Mouse (Mus musculus): ENCODE data around the gene Gm17555. TPM values are rescaled to one million over a fixed set of nuclear protein-coding genes. Genes with fewer than 3 reads are reported as not detected.
"Not testable (repeated sequence)": the region's sequence is repeated elsewhere in the genome, so short reads cannot be mapped to it uniquely, and the experiment has no call there.

Gm17555 gene
- polyA plus RNA-seq (2016; fragmentation: Nextera tagmentation; extraction: Ambion mirVana) = not detected in 2 replicates

- H3K4me1 ChIP-seq; H3K9me3 ChIP-seq (replicated peaks); DNase-seq (ENCODE audit: low spot score); H3K27ac ChIP-seq (replicated peaks); H3K36me3 ChIP-seq; H3K4me3 ChIP-seq; H3K27me3 ChIP-seq (ENCODE audit: low read depth, poor library complexity, severe bottlenecking): not testable (repeated sequence)
- 97% methylated on average over 3 of the region's 3 CpGs for WGBS
Observed at GRCm38 (mm10) chr2:126214800-126215199, at the start of gene Gm17555. Gm17555 (plus strand) TSS chr2:126215100.

DNA sequence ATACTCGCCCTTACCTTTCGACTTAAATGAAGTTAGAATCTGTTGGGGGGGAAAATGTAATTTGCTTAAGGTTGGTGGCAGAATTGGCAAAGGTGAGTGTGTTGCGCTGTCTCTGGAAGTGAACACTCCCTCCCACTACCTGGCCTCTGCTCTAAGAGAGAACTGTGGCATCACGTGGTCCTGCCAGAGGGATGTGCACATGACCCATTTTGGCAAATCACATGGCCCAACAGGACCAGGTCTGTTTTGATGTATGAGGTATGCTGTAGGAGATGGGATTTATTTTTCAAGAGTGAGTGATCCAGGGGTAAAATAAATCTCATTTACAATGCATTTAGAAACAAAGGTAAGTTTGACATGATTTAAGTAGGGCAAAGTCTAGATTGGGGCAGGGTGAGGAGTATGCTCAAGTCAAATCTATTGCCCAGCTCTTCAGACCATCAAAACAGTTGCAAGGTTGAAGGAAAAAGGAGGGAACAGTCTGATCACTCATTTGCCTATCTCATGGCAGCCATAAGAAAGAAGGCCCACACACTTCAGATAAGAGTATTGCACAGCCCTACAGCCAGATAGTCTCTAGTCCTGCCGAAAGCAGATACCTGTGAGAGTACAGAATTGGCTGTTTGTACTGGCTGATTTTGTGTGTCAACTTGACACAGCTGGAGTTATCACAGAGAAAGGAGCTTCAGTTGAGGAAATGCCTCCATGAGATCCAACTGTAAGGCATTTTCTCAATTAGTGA, 49.5 kb upstream of the Gm17555 start:
- Histone ChIP-seq H3K27ac (replicated peaks) (no peak overlapping the region), H3K4me3 (no peak overlapping the region), H3K4me1 (no peaks in the 10 kb centered on the region), H3K36me3 (peaks cover 50% of the 10 kb centered on the region), H3K27me3 (ENCODE audit: low read depth, poor library complexity, severe bottlenecking) (no peaks in the 10 kb centered on the region), H3K9me3 (replicated peaks) (no peaks in the 10 kb centered on the region)
- 92% methylated on average over 5 of the region's 5 CpGs for WGBS
- no peak for DNase-seq (ENCODE audit: low spot score)

- Histone ChIP-seq H3K27ac (replicated peaks) (no peak overlapping the region), H3K4me3 (no peak overlapping the region), H3K9me3 (replicated peaks) (no peaks in the 10 kb centered on the region), H3K27me3 (ENCODE audit: low read depth, poor library complexity, severe bottlenecking) (no peaks in the 10 kb centered on the region), H3K4me1 (no peaks in the 10 kb centered on the region), H3K36me3 (peaks cover 42% of the 10 kb centered on the region)
- no peak for DNase-seq (ENCODE audit: low spot score)
Observed at GRCm38 (mm10) chr2:126166335-126166734, 48.6 kb upstream of the Gm17555 start.

- Histone ChIP-seq H3K4me1 (no peaks in the 10 kb centered on the region), H3K9me3 (replicated peaks) (no peaks in the 10 kb centered on the region), H3K4me3 (no peak overlapping the region), H3K27ac (replicated peaks) (no peak overlapping the region), H3K27me3 (ENCODE audit: low read depth, poor library complexity, severe bottlenecking) (no peaks in the 10 kb centered on the region), H3K36me3 (peaks cover 35% of the 10 kb centered on the region)
- WGBS = 85% methylated on average over 8 of the region's 8 CpGs
- no peak for DNase-seq (ENCODE audit: low spot score)
Observed at GRCm38 (mm10) chr2:126166848-126167617, 47.9 kb upstream of the Gm17555 start.

DNA sequence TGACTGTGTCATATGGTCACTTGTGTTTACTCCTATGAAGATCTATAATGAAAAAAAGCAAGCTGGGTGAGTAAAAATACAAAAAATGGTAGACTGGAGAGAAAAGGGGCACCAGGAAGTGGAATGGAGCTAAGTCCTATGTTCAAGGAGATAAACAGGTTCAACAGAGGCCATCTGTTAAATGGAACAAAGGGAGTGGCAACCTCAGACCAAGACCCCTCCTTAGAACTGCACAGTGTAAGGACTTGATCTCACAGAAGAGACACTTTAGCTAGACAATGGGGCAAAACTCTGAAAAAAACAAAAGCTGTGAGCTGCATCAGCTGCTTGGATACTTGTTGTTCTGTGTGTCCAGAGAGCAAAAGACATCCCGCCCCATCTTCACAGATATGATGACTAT, 43.5 kb upstream of the Gm17555 start:
- DNase-seq (ENCODE audit: low spot score) = no peak
- H3K27ac ChIP-seq (replicated peaks) = no peak overlapping the region
- 94% methylated on average over 1 of the region's 1 CpGs for WGBS
- H3K4me3 ChIP-seq = no peak overlapping the region
- H3K4me1 ChIP-seq = no peaks in the 10 kb centered on the region
- H3K36me3 ChIP-seq = no peaks in the 10 kb centered on the region
- no peaks in the 10 kb centered on the region for H3K9me3 ChIP-seq (replicated peaks)
- H3K27me3 ChIP-seq (ENCODE audit: low read depth, poor library complexity, severe bottlenecking) = no peaks in the 10 kb centered on the region

GRCm38 (mm10) chr2:126191306-126191705, 23.6 kb upstream of the Gm17555 start:
- 87% methylated on average over 4 of the region's 4 CpGs for WGBS
- no peak for DNase-seq (ENCODE audit: low spot score)
- Histone ChIP-seq H3K27ac (replicated peaks) (no peak overlapping the region), H3K36me3 (no peaks in the 10 kb centered on the region), H3K9me3 (replicated peaks) (no peaks in the 10 kb centered on the region), H3K4me3 (no peak overlapping the region), H3K27me3 (ENCODE audit: low read depth, poor library complexity, severe bottlenecking) (no peaks in the 10 kb centered on the region), H3K4me1 (no peaks in the 10 kb centered on the region)

GRCm38 (mm10) chr2:126192129-126192528, 22.8 kb upstream of the Gm17555 start:
- Histone ChIP-seq H3K4me1 (no peaks in the 10 kb centered on the region), H3K27me3 (ENCODE audit: low read depth, poor library complexity, severe bottlenecking) (no peaks in the 10 kb centered on the region), H3K27ac (replicated peaks) (no peak overlapping the region), H3K4me3 (no peak overlapping the region), H3K9me3 (replicated peaks) (no peaks in the 10 kb centered on the region), H3K36me3 (no peaks in the 10 kb centered on the region)
- WGBS = 80% methylated on average over 2 of the region's 2 CpGs
- DNase-seq (ENCODE audit: low spot score) = no peak

DNA sequence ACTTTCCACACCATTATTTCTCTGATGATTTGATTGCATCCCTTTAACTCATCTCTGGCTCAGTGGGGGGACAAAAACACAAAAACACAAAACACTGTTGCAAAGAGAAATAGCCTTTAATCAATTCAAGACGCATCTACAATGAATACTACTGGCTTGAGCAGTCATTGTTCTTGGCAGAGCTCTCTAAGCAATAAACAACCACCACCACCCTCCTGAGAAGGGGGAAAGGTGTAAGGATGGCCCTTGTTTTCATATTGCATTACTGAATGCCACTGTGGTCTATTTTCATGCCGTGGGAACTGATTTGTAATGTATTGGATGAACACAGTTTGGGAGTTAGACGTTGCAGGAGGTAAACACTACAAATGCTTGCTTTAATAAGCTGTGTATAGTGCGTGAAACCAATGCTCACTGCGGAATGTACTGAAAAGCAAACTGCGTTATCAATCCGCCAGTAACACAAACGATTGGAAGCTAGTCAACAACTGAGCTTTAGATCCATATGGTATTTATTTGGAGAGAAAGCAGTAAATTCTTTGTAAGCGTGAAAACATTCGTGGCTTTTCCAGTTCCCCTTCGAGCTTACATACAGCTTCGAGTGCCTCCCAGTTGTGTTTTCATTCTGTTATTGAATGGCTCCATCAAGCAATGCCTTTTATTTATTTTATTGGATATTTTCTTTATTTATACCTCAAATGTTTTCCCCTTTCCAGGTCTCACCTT, 19.1 kb upstream of the Gm17555 start:
- Histone ChIP-seq H3K36me3 (no peaks in the 10 kb centered on the region), H3K4me1 (no peaks in the 10 kb centered on the region), H3K9me3 (replicated peaks) (no peaks in the 10 kb centered on the region), H3K27me3 (ENCODE audit: low read depth, poor library complexity, severe bottlenecking) (no peaks in the 10 kb centered on the region), H3K4me3 (no peak overlapping the region), H3K27ac (replicated peaks) (no peak overlapping the region)
- DNase-seq (ENCODE audit: low spot score) = no peak
- WGBS = 82% methylated on average over 12 of the region's 12 CpGs

- H3K4me1 ChIP-seq = no peaks in the 10 kb centered on the region
- WGBS = 90% methylated on average over 3 of the region's 3 CpGs
- H3K27ac ChIP-seq (replicated peaks) = no peak overlapping the region
- H3K27me3 ChIP-seq (ENCODE audit: low read depth, poor library complexity, severe bottlenecking) = no peaks in the 10 kb centered on the region
- no peak for DNase-seq (ENCODE audit: low spot score)
- no peak overlapping the region for H3K4me3 ChIP-seq
- H3K36me3 ChIP-seq = no peaks in the 10 kb centered on the region
- H3K9me3 ChIP-seq (replicated peaks) = no peaks in the 10 kb centered on the region
Observed at GRCm38 (mm10) chr2:126198971-126199370, 15.9 kb upstream of the Gm17555 start.

DNA sequence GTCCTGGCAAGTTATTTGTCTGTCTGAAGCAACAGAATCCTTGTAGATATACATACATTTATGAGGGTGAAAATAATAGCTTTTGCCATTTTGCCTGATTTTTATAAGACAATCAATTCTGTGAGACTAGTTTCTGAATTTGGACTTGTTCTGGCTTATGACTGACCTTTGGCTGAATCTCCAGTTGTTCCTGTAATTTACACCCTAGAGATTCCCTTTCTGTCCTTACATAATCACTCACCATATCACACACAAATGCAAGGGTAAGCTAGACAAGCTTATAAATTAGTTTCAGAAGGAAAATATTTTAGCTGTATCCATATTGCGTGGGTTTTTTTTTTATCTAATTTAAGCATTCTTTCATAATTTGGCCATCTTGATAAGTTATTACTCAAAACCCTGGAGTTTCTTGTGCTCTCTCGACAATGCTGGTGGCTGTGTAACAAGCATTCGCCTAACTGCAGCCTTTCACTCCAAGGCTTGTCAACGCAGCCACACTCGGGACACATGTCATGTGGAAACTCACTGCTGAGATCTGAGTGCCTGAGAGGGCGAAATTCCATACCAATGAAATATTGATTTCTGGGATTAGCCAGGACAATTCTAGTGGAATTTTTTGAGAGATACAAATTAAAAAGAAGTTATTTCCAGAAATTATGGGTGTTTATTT, 3.8 kb upstream of the Gm17555 start:
- no peak for DNase-seq (ENCODE audit: low spot score)
- no peak overlapping the region for H3K27ac ChIP-seq (replicated peaks)
- no peak overlapping the region for H3K4me3 ChIP-seq
- H3K27me3 ChIP-seq (ENCODE audit: low read depth, poor library complexity, severe bottlenecking) = no peaks in the 10 kb centered on the region
- H3K36me3 ChIP-seq = no peaks in the 10 kb centered on the region
- WGBS = 95% methylated on average over 6 of the region's 6 CpGs
- no peaks in the 10 kb centered on the region for H3K4me1 ChIP-seq
- no peaks in the 10 kb centered on the region for H3K9me3 ChIP-seq (replicated peaks)

DNA sequence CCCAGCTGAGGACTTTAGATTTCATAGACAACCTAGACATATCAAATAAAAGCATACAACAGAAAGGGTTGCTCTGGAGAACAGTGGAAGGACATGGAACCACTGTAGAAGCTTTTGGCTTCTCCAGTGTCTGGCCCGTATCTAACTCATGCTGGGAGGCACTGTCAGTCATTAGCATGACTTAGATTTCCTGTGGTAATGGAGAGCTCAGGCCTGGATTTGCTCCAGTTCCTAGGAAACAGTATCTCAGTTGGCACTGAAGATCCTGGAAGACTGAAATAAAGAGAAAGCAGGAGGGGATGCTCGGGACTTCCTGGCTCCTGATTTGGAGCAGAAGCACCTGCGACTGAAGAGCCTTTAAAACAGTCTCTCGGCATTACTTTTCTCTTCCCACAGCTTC, 12.7 kb downstream of the Gm17555 start:
- Histone ChIP-seq H3K4me3 (no peak overlapping the region), H3K9me3 (replicated peaks) (no peaks in the 10 kb centered on the region), H3K27ac (replicated peaks) (no peak overlapping the region), H3K27me3 (ENCODE audit: low read depth, poor library complexity, severe bottlenecking) (no peaks in the 10 kb centered on the region), H3K36me3 (no peaks in the 10 kb centered on the region), H3K4me1 (no peaks in the 10 kb centered on the region)
- 79% methylated on average over 4 of the region's 4 CpGs for WGBS
- no peak for DNase-seq (ENCODE audit: low spot score)

GRCm38 (mm10) chr2:126231731-126232130, 16.8 kb downstream of the Gm17555 start:
- no peak for DNase-seq (ENCODE audit: low spot score)
- Histone ChIP-seq H3K36me3 (no peaks in the 10 kb centered on the region), H3K9me3 (replicated peaks) (no peaks in the 10 kb centered on the region), H3K4me1 (no peaks in the 10 kb centered on the region), H3K27ac (replicated peaks) (no peak overlapping the region), H3K27me3 (ENCODE audit: low read depth, poor library complexity, severe bottlenecking) (no peaks in the 10 kb centered on the region), H3K4me3 (no peak overlapping the region)
- WGBS = 80% methylated on average over 1 of the region's 1 CpGs

All from midbrain, embryonic 10.5 days (tissue).